Comparison of ENCODE assay signal across 15 mouse cellular contexts in the genomic region with DNA sequence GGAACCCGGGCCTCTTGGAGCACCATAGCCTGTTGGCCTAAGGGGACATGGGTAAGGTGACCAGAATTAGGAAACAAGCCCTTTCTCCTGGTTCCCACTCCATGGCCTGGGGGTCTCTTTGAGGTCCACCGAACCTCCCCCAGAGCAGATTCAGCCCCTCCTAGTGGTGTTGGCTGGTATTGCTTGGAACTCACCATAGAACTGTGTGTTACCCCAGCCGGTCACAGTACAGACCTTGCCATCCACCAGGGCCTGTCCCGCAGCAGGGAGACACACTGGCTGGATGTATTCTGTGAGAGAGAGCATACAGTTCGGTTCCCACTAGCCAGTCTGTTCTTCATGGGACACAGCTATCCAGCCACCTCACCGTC. TPM values are rescaled to one million over a fixed set of nuclear protein-coding genes. Genes with fewer than 3 reads are reported as not detected.
DNase-seq lines count a peak whose midpoint lies in the region; ATAC-seq and TF ChIP-seq lines count a peak whose summit lies in the region.
"Had no signal": no experiment of that assay in that cellular context is flagged by ENCODE, and none has a peak within 500 bp of the region (broad histone marks: within the 10 kb centered on the region; RNA-seq: fewer than 3 reads in every experiment).

No protein-coding gene starts in this region.

- H3K27me3 ChIP-seq in kidney, postnatal 0 days (ENCODE audit: insufficient read depth, low read length), result no peaks in the 10 kb centered on the region
- H3K27me3 ChIP-seq in kidney, embryonic 16.5 days (ENCODE audit: insufficient read depth, low read length), result peaks cover 10% of the 10 kb centered on the region; the same call in 1 of the 2 replicates
- no peaks in the 10 kb centered on the region for H3K27me3 ChIP-seq in stomach, postnatal 0 days (ENCODE audit: control insufficient read depth, insufficient read depth, low read length)

- no peaks in the 10 kb centered on the region for H3K4me1 ChIP-seq in kidney, postnatal 0 days (replicated peaks; ENCODE audit: insufficient read depth, low read length)
- 0 out of 2 replicates have a peak, but pooled peaks cover 3% of the 10 kb centered on the region for H3K4me1 ChIP-seq in kidney, embryonic 16.5 days (ENCODE audit: insufficient read depth, low read length)
- H3K4me1 ChIP-seq in stomach, postnatal 0 days (replicated peaks; ENCODE audit: control insufficient read depth, insufficient read depth), result no peaks in the 10 kb centered on the region
- H3K4me1 ChIP-seq: limb, embryonic 13.5 days had no signal

- peak; percentile 23; the same call in 1 of the 2 replicates for TF ChIP-seq CTCF in kidney, postnatal 0 days (IDR thresholded peaks at IDR 0.05; ENCODE audit: low read depth)
- TF ChIP-seq CTCF in stomach, postnatal 0 days (IDR thresholded peaks at IDR 0.05; ENCODE audit: low read depth), result peak; percentile 37

- H3K27ac ChIP-seq in kidney, postnatal 0 days, result no peak overlapping the region
- no peak overlapping the region for H3K27ac ChIP-seq in kidney, embryonic 16.5 days (ENCODE audit: low read length)
- no peak overlapping the region for H3K27ac ChIP-seq in stomach, postnatal 0 days (replicated peaks)
- H3K27ac ChIP-seq: limb, embryonic 13.5 days had no signal

- no peak overlapping the region for H3K4me2 ChIP-seq in kidney, postnatal 0 days (ENCODE audit: low read length)
- no peak overlapping the region for H3K4me2 ChIP-seq in kidney, embryonic 16.5 days (replicated peaks; ENCODE audit: low read depth, low read length)
- no peak overlapping the region for H3K4me2 ChIP-seq in stomach, postnatal 0 days (replicated peaks; ENCODE audit: low read depth)
- H3K4me2 ChIP-seq: heart, embryonic 12.5 days; limb, embryonic 13.5 days; midbrain, embryonic 11.5 days had no signal

- TF ChIP-seq EP300 in stomach, postnatal 0 days (optimal IDR thresholded peaks at IDR 0.05), result no peak

- H3K9ac ChIP-seq in kidney, postnatal 0 days (ENCODE audit: low read depth, low read length), result no peak overlapping the region
- no peak overlapping the region for H3K9ac ChIP-seq in kidney, embryonic 16.5 days (replicated peaks; ENCODE audit: low read length)
- no peak overlapping the region for H3K9ac ChIP-seq in stomach, postnatal 0 days (ENCODE audit: low read length)
- H3K9ac ChIP-seq: heart, embryonic 12.5 days; limb, embryonic 13.5 days had no signal

- no peak overlapping the region for H3K4me3 ChIP-seq in kidney, postnatal 0 days (replicated peaks; ENCODE audit: low read depth, low read length)
- H3K4me3 ChIP-seq in kidney, embryonic 16.5 days (ENCODE audit: low read length), result no peak overlapping the region
- no peak overlapping the region for H3K4me3 ChIP-seq in stomach, postnatal 0 days (ENCODE audit: low read depth, low read length)
- H3K4me3 ChIP-seq: heart, embryonic 12.5 days; limb, embryonic 13.5 days had no signal

- 91% methylated on average over 6 of the region's 6 CpGs for WGBS in kidney, postnatal 0 days
- WGBS in kidney, embryonic 16.5 days, result 87% methylated on average over 6 of the region's 6 CpGs
- WGBS in stomach, postnatal 0 days, result 93% methylated on average over 6 of the region's 6 CpGs

- no peaks in the 10 kb centered on the region for H3K36me3 ChIP-seq in kidney, postnatal 0 days (ENCODE audit: insufficient read depth, low read length)
- H3K36me3 ChIP-seq in kidney, embryonic 16.5 days (ENCODE audit: insufficient read depth, low read length), result no peaks in the 10 kb centered on the region
- no peaks in the 10 kb centered on the region for H3K36me3 ChIP-seq in stomach, postnatal 0 days (ENCODE audit: control insufficient read depth, insufficient read depth, low read length)
- H3K36me3 ChIP-seq: heart, embryonic 12.5 days; limb, embryonic 13.5 days had no signal

- no peaks in the 10 kb centered on the region for H3K9me3 ChIP-seq in kidney, postnatal 0 days (replicated peaks; ENCODE audit: low read length)
- no peaks in the 10 kb centered on the region for H3K9me3 ChIP-seq in kidney, embryonic 16.5 days (ENCODE audit: low read length)
- H3K9me3 ChIP-seq in stomach, postnatal 0 days (ENCODE audit: control insufficient read depth, low read length), result no peaks in the 10 kb centered on the region
- H3K9me3 ChIP-seq: heart, embryonic 12.5 days; limb, embryonic 13.5 days had no signal

- no peak for DNase-seq in kidney, postnatal 0 days (ENCODE audit: low spot score)
- DNase-seq in testis, postnatal 10 days (ENCODE audit: low spot score), result peak; percentile 44
- DNase-seq in testis, postnatal 14 days (ENCODE audit: low spot score), result no peak
- peak; percentile 30 for DNase-seq in R1 (ENCODE audit: low read depth, low spot score)
- DNase-seq in stomach, postnatal 0 days (ENCODE audit: low spot score), result no peak
- DNase-seq in ovary, postnatal 14 days (ENCODE audit: low spot score), result no peak
- DNase-seq: cerebellum, adult 2 months; gastrocnemius, postnatal 14 days; kidney, postnatal 36 days had no signal

- no peak for ATAC-seq in kidney, postnatal 0 days (replicated peaks; ENCODE audit: low FRiP score, low read depth)
- no peak for ATAC-seq in kidney, embryonic 16.5 days (ENCODE audit: low FRiP score, low TSS enrichment)
- no peak for ATAC-seq in stomach, postnatal 0 days (ENCODE audit: low FRiP score, low TSS enrichment)
- ATAC-seq: forebrain, embryonic 16.5 days; intestine, embryonic 16.5 days had no signal

RNA-seq across cellular contexts. Expression of gene Hpn, which starts 15.5 kb away (rescaled TPM):
- polyA plus RNA-seq in kidney, postnatal 0 days (2015; fragmentation: Nextera tagmentation; extraction: Ambion mirVana), result 106 and 110 TPM in 2 replicates
- polyA plus RNA-seq in kidney, embryonic 16.5 days (2015; fragmentation: Nextera tagmentation; extraction: Ambion mirVana), result 72.9 and 77.0 TPM in 2 replicates
- polyA plus RNA-seq in stomach, postnatal 0 days (2015; fragmentation: Nextera tagmentation; extraction: Ambion mirVana), result 17.9 and 21.7 TPM in 2 replicates
- polyA plus RNA-seq: forebrain, embryonic 16.5 days had no signal

RNA-seq across cellular contexts. Expression of gene Fxyd3, which starts 23.1 kb away (rescaled TPM):
- polyA plus RNA-seq in kidney, postnatal 0 days (2015; fragmentation: Nextera tagmentation; extraction: Ambion mirVana), result 16.9 and 22.5 TPM in 2 replicates
- 15.0 and 19.0 TPM in 2 replicates for polyA plus RNA-seq in kidney, embryonic 16.5 days (2015; fragmentation: Nextera tagmentation; extraction: Ambion mirVana)
- polyA plus RNA-seq in stomach, postnatal 0 days (2015; fragmentation: Nextera tagmentation; extraction: Ambion mirVana), result 1,122 and 1,152 TPM in 2 replicates

RNA-seq across cellular contexts. Expression of gene Scn1b, which starts 27.2 kb away (rescaled TPM):
- 2.2 and 2.8 TPM in 2 replicates for polyA plus RNA-seq in kidney, postnatal 0 days (2015; fragmentation: Nextera tagmentation; extraction: Ambion mirVana)
- polyA plus RNA-seq in kidney, embryonic 16.5 days (2015; fragmentation: Nextera tagmentation; extraction: Ambion mirVana), result 1.4 and 1.8 TPM in 2 replicates
- 2.3 and 2.5 TPM in 2 replicates for polyA plus RNA-seq in stomach, postnatal 0 days (2015; fragmentation: Nextera tagmentation; extraction: Ambion mirVana)

RNA-seq across cellular contexts. Expression of gene Lgi4, which starts 40.5 kb away (rescaled TPM):
- 0.24 and 0.34 TPM in 2 replicates for polyA plus RNA-seq in kidney, postnatal 0 days (2015; fragmentation: Nextera tagmentation; extraction: Ambion mirVana)
- 0.32 and 0.33 TPM in 2 replicates for polyA plus RNA-seq in kidney, embryonic 16.5 days (2015; fragmentation: Nextera tagmentation; extraction: Ambion mirVana)
- 0.46 and 0.87 TPM in 2 replicates for polyA plus RNA-seq in stomach, postnatal 0 days (2015; fragmentation: Nextera tagmentation; extraction: Ambion mirVana)

RNA-seq across cellular contexts. Expression of gene Fxyd1, which starts 42.6 kb away (rescaled TPM):
- polyA plus RNA-seq in kidney, postnatal 0 days (2015; fragmentation: Nextera tagmentation; extraction: Ambion mirVana), result 62.0 and 76.3 TPM in 2 replicates
- 45.7 and 48.3 TPM in 2 replicates for polyA plus RNA-seq in kidney, embryonic 16.5 days (2015; fragmentation: Nextera tagmentation; extraction: Ambion mirVana)
- polyA plus RNA-seq in stomach, postnatal 0 days (2015; fragmentation: Nextera tagmentation; extraction: Ambion mirVana), result 177 and 187 TPM in 2 replicates

Comparison
In these comparisons a context has a peak if more than half of its experiments do, and no peak if none do; other contexts are left out.
1. DNase-seq: peak in testis, postnatal 10 days (single experiment) and R1 (single experiment); none in kidney, postnatal 0 days (single experiment), testis, postnatal 14 days (single experiment), stomach, postnatal 0 days (single experiment) and ovary, postnatal 14 days (single experiment).
2. RNA of gene Fxyd3, which starts 23.1 kb away (polyA plus RNA-seq): 1,122 to 1,152 TPM in stomach, postnatal 0 days; 16.9 to 22.5 TPM in kidney, postnatal 0 days and 15.0 to 19.0 TPM in kidney, embryonic 16.5 days; every median in the first group is over 10 times any median in the second.